Mouse (Mus musculus) kidney, adult 2 months (tissue): Measurements from ENCODE around the gene Trdmt1. TPM values are rescaled to one million over a fixed set of nuclear protein-coding genes. Genes with fewer than 3 reads are reported as not detected.

Experiments
- DNase-seq: peaks from one replicate; pipeline ENCODE4 v3.0.0; 2021
- H3K27ac ChIP-seq: fragments of 200-500 bp; 2 replicates; pipeline ENCODE4 v1.5.1; 2012; ENCODE audit warnings: low read depth, low read length, control low read depth, inconsistent platforms; ENCODE audit not compliant: insufficient read depth
- H3K27me3 ChIP-seq: fragments of 200-500 bp; replicated peaks from 2 replicates; pipeline ENCODE4 v1.6.1; 2012; ENCODE audit warnings: mild to moderate bottlenecking, moderate library complexity, low read length, inconsistent platforms; ENCODE audit not compliant: control insufficient read depth, insufficient read depth
- H3K36me3 ChIP-seq: fragments of 200-500 bp; 2 replicates; pipeline ENCODE4 v1.6.1; 2012; ENCODE audit warnings: mild to moderate bottlenecking, moderate library complexity, low read length, inconsistent platforms; ENCODE audit not compliant: control insufficient read depth, insufficient read depth
- H3K4me1 ChIP-seq: fragments of 200-500 bp; 2 replicates; pipeline ENCODE4 v1.6.1; 2011; ENCODE audit warnings: low read length; ENCODE audit not compliant: control insufficient read depth, insufficient read depth
- H3K4me3 ChIP-seq: fragments of 200-500 bp; 2 replicates; pipeline ENCODE4 v1.5.1; 2011; ENCODE audit warnings: mild to moderate bottlenecking, low read depth, low read length, control low read depth; ENCODE audit not compliant: insufficient read depth
- CTCF ChIP-seq: fragments of 200-500 bp; conservative IDR thresholded peaks from 2 replicates; pipeline ENCODE4 v1.5.1; 2011; ENCODE audit warnings: low read depth, mild to moderate bottlenecking, control low read depth, low read length, moderate library complexity, mixed read lengths; ENCODE audit not compliant: insufficient read depth, insufficient read length
- POLR2A ChIP-seq: fragments of 200-500 bp; IDR thresholded peaks from one replicate; pipeline ENCODE4 v1.6.1; 2011; ENCODE audit warnings: low read depth, low read length, control low read depth
- WGBS: fragments of 180-500 bp; shearing (Covaris S2); methylation state at CpG from one replicate; pipeline ENCODE4 v1.1.7; 2018; 5-methylcytosine and 5-hydroxymethylcytosine counted together
- polyA plus RNA-seq: library from polyadenylated mRNA; depleted of rRNA; stranded (reverse); fragments of >200 nt; gene quantifications from 2 replicates; pipeline ENCODE4 v1.2.3, GENCODE M21; 2012

The Trdmt1 gene
- polyA plus RNA-seq, 1 experiment = 5.5 TPM

GRCm38 (mm10) chr2:13538258-13538657, 6.2 kb downstream of the Trdmt1 start:
- Histone ChIP-seq H3K27me3 (no peaks in the 10 kb centered on the region), H3K4me1 (peaks cover 11% of the 10 kb centered on the region; the same call in 1 of the 2 replicates), H3K36me3 (no peaks in the 10 kb centered on the region), H3K4me3 (no peak overlapping the region), H3K27ac (no peak overlapping the region)
- WGBS = 92% methylated on average over 2 of the region's 2 CpGs
- no peak for TF ChIP-seq CTCF
- TF ChIP-seq POLR2A = no peak
- DNase-seq = no peak

DNA sequence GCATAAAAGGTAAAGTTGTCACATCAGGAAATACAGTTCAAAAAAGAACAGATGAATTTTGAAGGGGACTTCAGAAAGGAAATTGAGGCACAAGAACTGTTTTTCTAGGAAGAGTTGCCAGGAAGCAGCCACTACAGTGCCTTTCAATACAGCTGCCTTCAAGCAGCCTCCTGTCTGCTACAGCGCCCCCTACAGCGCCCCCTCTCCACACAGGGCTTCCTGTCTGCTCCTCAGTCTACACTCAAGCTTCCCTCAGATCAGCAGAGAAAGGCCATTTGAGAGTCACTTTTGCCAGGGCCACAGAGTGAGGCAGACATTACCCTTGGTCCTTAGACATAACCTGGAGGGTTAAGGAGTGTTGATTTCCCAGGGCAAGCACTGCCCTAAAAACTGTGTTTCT, 6.7 kb downstream of the Trdmt1 start:
- WGBS = 22% methylated on average over 2 of the region's 2 CpGs
- Histone ChIP-seq H3K4me3 (no peak overlapping the region), H3K4me1 (peaks cover 11% of the 10 kb centered on the region; the same call in 1 of the 2 replicates), H3K36me3 (no peaks in the 10 kb centered on the region), H3K27me3 (no peaks in the 10 kb centered on the region), H3K27ac (no peak overlapping the region)
- TF ChIP-seq POLR2A = no peak
- TF ChIP-seq CTCF = peak; percentile 48
- no peak for DNase-seq

- peak; percentile 37 for DNase-seq
- Histone ChIP-seq H3K36me3 (no peaks in the 10 kb centered on the region), H3K4me1 (peaks cover 11% of the 10 kb centered on the region; the same call in 1 of the 2 replicates), H3K27ac (no peak overlapping the region), H3K27me3 (no peaks in the 10 kb centered on the region), H3K4me3 (no peak overlapping the region)
- TF ChIP-seq POLR2A (no peak), CTCF (peak; percentile 29; the same call in 1 of the 2 replicates)
These were observed 7.7 kb downstream of the Trdmt1 start for GRCm38 (mm10) chr2:13536747-13537146.

- H3K36me3 ChIP-seq = no peaks in the 10 kb centered on the region
- no peak for DNase-seq
- H3K4me3 ChIP-seq = no peak overlapping the region
- WGBS = 81% methylated on average over 6 of the region's 6 CpGs
- H3K27me3 ChIP-seq = no peaks in the 10 kb centered on the region
- TF ChIP-seq CTCF (no peak), POLR2A (no peak)
- no peak overlapping the region for H3K27ac ChIP-seq
- peaks cover 3% of the 10 kb centered on the region; the same call in 1 of the 2 replicates for H3K4me1 ChIP-seq
These were observed 13.8 kb downstream of the Trdmt1 start for GRCm38 (mm10) chr2:13530639-13531038.

- H3K36me3 ChIP-seq = no peaks in the 10 kb centered on the region
- H3K27ac ChIP-seq = no peak overlapping the region
- TF ChIP-seq POLR2A (no peak), CTCF (no peak)
- H3K4me3 ChIP-seq = no peak overlapping the region
- no peaks in the 10 kb centered on the region for H3K4me1 ChIP-seq
- no peak for DNase-seq
- no peaks in the 10 kb centered on the region for H3K27me3 ChIP-seq
- 96% methylated on average over 3 of the region's 3 CpGs for WGBS
These were observed 15.1 kb downstream of the Trdmt1 start for GRCm38 (mm10) chr2:13529253-13529933.

DNA sequence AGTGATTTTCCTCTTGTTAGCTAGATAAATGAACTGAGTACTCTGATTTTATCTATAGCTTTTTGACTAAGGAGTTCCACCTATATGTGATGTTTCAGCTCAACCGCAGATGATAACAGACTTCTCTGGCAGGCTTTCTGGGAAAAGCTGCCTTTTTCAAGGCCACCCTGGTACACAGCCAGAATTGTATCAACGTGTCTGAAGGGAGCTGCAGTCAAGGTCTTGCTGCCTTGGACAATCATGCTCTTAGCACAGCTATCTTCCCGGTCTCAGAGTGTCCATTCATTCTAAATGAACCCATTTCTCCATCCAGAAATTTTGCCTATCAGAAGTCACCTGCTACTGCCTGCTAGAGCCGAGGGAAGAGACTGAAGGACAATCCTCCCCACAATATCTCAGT, 16.9 kb downstream of the Trdmt1 start:
- Histone ChIP-seq H3K27me3 (no peaks in the 10 kb centered on the region), H3K36me3 (no peaks in the 10 kb centered on the region), H3K4me1 (peaks cover 6% of the 10 kb centered on the region; the same call in 1 of the 2 replicates), H3K27ac (no peak overlapping the region), H3K4me3 (no peak overlapping the region)
- no peak for DNase-seq
- WGBS = 77% methylated on average over 4 of the region's 4 CpGs
- TF ChIP-seq CTCF (no peak), POLR2A (no peak)

- TF ChIP-seq CTCF = no peak
- no peak for TF ChIP-seq POLR2A
- no peak for DNase-seq
- Histone ChIP-seq H3K27me3 (no peaks in the 10 kb centered on the region), H3K4me1 (peaks cover 6% of the 10 kb centered on the region; the same call in 1 of the 2 replicates), H3K36me3 (no peaks in the 10 kb centered on the region), H3K27ac (no peak overlapping the region), H3K4me3 (no peak overlapping the region)
- WGBS = 72% methylated on average over 2 of the region's 2 CpGs
These were observed 17.3 kb downstream of the Trdmt1 start for GRCm38 (mm10) chr2:13527125-13527524.
